Mouse (Mus musculus) hindlimb bud, embryonic 11.5 days (tissue): ENCODE results near the gene Ptbp3.

ENCODE experiments used
- DNase-seq: peaks from one replicate; pipeline ENCODE4 v3.0.0-alpha.2; 2012; ENCODE audit warnings: low read depth, low spot score; ENCODE audit errors: extremely low spot score

The Ptbp3 gene

DNA sequence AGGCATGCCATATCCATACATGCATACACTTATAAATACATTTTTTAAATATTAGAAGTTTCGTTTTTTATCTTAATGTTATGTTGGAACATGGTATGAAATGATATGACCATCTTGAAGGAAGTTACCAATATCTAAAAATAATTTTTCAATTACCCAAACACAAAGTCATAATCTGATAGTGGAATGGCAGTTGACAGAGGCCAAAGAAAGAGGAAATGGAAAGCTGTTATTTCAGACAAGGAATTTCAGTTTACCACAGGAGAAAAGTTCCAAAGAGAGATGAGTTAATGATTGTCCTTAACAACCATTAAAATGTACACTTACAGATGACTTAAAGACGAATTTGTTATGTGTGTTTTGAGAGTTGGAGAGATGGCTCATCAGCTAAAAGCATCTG is 41.4 kb downstream of the Ptbp3 start:
- DNase-seq, result no peak

DNA sequence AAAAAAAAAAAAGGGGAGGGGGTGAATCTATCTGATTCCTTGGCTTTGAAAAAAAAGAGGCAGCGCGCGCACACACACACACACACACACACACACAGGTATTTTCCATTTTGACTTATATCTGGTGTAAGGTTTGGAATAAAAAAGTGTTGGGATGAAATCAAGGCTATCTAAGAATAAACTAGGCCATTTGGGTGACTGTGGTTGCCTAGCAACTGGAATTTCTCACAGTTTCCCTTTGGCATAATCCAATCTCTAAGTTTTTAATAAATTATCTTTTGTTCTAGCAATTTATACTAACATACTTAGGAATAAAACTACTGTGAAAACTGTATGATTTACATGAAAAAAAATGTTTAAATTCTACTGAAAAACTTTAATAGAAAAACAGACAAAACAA is 42.5 kb downstream of the Ptbp3 start:
- DNase-seq, result no peak

DNA sequence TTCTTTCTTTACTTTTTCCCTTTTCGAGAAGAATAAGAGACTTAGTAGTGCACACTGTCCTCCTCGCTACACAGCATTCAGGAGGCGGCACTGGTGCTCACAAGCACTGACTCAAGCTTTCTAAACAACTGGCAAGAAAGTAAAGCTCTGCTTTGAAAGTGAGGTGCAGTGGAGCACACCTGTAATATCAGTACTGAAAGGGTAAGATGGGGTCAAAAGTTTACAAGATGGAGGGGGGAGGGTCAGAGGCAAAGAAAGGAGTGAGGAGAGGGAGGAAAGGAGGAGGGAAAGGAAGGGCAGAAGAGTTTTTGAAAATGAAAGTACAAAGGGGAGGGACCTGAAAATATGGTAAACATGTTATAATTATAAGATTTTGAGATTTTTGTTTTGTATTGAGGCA is 43.7 kb downstream of the Ptbp3 start:
- DNase-seq, result no peak

GRCm38 (mm10) chr4:59491097-59491496 is 58.1 kb downstream of the Ptbp3 start:
- no peak for DNase-seq

- DNase-seq, result no peak
These were observed 77.9 kb downstream of the Ptbp3 start for GRCm38 (mm10) chr4:59471306-59471705.

- no peak for DNase-seq
These were observed 83.7 kb downstream of the Ptbp3 start for GRCm38 (mm10) chr4:59465449-59465848.

- no peak for DNase-seq
These were observed 84.5 kb downstream of the Ptbp3 start for GRCm38 (mm10) chr4:59464661-59465060.

GRCm38 (mm10) chr4:59462494-59462893 is 86.7 kb downstream of the Ptbp3 start:
- DNase-seq, result no peak

DNA sequence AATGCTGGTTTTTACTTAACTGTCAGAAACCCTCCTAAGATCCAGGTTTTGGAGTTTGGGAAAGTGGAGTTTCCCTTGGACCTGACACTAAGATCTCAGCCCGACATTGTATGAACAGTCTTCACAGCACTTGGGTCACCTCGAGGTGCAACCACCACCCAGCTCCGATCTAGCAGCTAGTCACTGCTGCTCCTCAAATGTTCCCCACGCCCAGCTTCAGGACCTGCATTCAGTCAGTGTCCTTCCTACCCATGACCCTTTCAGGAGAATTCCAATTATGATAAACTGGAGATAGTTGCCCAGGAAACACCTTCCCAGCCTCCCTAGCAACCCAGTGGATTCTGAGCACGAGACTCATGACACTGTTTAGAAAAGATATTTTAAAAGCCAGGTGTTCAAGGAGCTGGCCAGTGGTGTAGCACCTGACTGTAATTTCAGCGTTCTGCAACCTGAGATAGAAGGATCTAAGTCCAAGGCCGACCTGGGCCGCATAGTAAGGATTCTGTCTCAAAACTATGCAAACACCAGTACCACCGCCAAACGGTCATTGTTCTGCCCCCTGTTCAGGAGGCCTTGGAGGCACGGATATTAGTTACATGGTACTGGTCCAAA is 87.9 kb downstream of the Ptbp3 start:
- DNase-seq, result no peak

GRCm38 (mm10) chr4:59459216-59459955 is 89.8 kb downstream of the Ptbp3 start:
- DNase-seq, result no peak

DNA sequence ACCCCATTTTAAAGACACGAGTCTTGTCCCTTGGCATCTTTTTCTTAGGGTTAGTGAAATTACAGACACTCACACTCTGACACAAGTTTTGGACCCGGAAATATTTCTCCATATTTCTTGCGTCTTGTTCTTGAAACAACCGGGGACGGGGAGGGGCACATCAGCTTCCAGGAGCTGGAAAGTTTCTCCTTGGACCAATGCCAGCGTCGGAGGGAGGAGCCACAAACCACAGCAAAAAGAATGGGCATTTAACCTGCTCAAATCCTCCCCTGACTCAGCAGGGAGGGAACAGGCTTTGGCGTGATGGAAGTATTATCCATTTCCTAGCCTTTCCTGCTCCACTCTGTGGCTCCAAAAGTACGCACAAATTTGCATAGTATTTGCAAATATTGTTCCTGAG is 91.2 kb downstream of the Ptbp3 start:
- DNase-seq, result no peak

DNA sequence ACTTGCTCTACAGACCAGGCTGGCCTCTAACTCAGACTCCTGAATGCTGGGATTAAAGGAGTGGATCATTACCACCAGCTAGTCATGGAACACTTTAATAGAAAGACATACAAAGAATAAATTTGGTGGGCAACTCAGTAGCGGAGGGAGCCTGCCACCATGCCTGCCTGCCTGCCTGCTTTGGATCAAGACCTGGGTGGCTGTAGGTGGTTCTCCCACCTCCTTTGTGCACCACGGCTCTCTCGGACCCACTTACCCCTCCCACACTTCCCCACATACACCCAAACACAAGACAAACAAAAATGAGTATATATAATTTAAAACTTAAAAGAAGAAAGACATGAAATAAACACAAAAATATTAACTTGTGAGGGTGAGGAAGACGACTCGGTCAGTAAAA is 92.1 kb downstream of the Ptbp3 start:
- no peak for DNase-seq

DNA sequence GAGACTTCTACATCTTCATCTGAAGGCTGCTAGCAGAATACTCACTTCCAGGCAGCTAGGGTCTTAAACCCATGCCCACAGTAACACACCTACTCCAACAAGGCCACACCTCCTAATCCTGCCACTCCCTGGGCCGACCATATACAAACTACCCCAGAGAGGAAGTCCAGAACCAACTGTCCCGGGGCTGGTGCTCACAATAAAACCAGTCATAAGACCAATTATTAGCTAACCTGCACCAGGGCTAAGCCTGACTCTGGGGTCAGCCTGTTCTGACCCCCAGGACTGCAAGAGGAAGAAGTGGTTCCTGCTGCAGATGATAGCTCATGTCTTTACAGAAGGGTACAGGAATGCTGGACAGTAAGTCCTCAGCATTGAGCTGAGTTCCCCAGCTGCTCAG is 93.7 kb downstream of the Ptbp3 start:
- no peak for DNase-seq

DNA sequence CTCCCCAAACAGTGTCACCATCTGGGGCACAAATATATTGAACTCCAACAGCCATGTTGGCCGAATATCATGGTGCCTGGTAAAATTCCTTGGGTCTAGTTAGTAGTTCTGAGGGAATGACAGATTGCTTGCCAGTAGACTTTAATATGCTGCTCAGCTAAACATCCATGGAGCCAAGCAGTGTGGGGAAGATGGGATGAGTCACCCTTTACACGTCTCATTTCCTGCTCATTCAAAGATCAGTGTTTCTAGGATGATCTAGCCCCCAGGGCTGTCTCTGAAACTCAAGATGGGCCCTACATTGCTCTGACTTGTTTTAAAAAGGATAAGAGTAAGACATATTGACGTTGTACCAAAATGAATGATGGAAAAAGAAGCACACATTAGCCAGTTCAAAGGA is 95.1 kb downstream of the Ptbp3 start:
- DNase-seq, result no peak

GRCm38 (mm10) chr4:59452503-59452933 is 96.6 kb downstream of the Ptbp3 start:
- no peak for DNase-seq

GRCm38 (mm10) chr4:59450906-59451305 is 98.3 kb downstream of the Ptbp3 start:
- no peak for DNase-seq

- DNase-seq, result no peak
These were observed 98.8 kb downstream of the Ptbp3 start for GRCm38 (mm10) chr4:59450234-59450854.

DNA sequence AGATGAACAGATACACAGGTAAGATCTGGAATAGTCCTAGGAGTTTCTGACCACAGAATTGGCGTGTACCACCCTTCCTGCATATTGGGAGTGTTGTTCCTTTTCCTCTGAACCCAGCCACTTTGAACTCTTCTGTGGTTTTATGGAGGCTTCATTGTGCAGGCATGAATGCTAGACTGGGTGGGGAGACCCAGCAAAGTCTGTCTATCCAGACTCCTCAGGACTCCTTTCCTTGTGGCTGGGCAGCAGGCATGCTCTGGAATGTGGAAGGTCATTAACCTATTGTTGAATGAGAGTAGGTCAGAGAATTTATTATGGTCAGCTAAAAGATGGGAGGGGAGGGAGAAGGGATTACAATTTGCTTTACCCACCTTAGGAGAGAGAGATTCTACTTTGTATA is 101.9 kb downstream of the Ptbp3 start:
- no peak for DNase-seq

DNA sequence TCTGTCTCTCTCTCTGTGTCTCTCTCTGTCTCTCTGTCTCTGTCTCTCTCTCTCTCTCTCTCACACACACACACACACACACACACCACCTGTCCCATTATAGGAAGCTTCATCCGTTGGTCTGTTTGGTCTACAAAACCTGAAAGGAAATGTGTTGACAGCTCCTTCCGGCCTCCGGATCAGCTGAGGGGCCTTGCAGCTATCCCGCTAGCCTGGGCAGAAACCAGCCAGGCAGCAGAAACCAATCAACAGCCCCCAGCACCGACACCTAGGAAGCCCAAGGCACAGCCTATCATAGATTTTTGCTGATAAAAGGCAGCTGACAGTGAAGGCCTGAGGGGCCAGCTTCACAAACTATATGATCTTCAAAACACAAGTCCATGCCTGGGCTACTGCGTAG is 103.6 kb downstream of the Ptbp3 start:
- no peak for DNase-seq

DNA sequence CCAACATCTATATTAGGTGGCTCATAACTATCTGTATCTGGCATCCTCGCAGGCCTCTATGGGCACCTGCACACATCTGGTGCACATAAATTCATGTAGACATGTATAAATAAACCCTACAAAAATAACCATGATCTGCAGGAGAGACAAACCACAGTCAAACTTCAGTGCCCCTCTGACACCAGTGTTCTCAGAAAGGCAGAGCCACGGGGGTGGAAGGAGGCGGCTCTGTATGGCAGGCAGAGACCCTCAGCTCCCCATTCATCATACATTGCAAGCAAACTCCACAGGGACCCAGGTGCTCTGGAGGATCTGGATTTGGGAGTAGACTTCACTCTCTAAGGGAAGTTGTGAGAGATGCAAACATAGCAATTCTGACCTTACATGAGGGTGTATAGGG is 104.2 kb downstream of the Ptbp3 start:
- DNase-seq, result no peak

GRCm38 (mm10) chr4:59444085-59444484 is 105.1 kb downstream of the Ptbp3 start:
- no peak for DNase-seq

GRCm38 (mm10) chr4:59441265-59441664 is 107.9 kb downstream of the Ptbp3 start:
- no peak for DNase-seq
